Mouse (Mus musculus): Measurements from ENCODE around the gene Slc18a2. TPM values are rescaled to one million over a fixed set of nuclear protein-coding genes. Genes with fewer than 3 reads are reported as not detected.

Gene Slc18a2
- polyA plus RNA-seq, 1 experiment from 2014 or later: 18.1 TPM

DNA sequence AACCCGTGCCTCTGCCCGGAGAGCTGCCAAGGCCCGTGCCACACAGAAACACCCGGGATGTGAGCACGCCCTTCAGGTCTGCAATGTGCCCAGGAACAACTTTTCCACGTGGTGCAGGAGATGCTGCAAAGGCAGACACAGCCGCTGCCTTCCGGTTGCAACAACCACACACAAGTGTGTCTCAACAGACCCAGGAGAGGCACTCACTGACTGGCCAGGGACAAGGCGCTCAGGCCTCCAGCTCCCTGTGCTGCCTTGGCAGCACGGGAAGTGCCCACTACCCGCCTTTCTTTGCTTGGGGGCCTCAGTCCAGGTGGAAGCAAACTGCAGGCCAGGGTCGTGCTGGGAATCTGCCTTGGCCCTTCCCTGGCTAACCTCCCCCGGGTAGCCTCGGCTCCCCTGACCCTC lies 83.6 kb downstream of the Slc18a2 start:
- Histone ChIP-seq H3K4me1 (ENCODE audit: control insufficient read depth, insufficient read depth, low read depth, low read length) (peaks cover 24% of the 10 kb centered on the region), H3K4me2 (ENCODE audit: low read length) (peak overlapping the region; percentile 99), H3K9me3 (ENCODE audit: control insufficient read depth, low read length) (no peaks in the 10 kb centered on the region), H3K27ac (ENCODE audit: low read depth, low read length) (no peak overlapping the region), H3K4me3 (ENCODE audit: low read length) (peak overlapping the region; percentile 95), H3K9ac (ENCODE audit: low read depth, low read length) (peak overlapping the region; percentile 95), H3K36me3 (ENCODE audit: control insufficient read depth, insufficient read depth, low read length) (no peaks in the 10 kb centered on the region), H3K27me3 (replicated peaks; ENCODE audit: control insufficient read depth, insufficient read depth, low read length) (no peaks in the 10 kb centered on the region)
- under 1% methylated on average over 14 of the region's 14 CpGs for WGBS
- ATAC-seq: no peak

DNA sequence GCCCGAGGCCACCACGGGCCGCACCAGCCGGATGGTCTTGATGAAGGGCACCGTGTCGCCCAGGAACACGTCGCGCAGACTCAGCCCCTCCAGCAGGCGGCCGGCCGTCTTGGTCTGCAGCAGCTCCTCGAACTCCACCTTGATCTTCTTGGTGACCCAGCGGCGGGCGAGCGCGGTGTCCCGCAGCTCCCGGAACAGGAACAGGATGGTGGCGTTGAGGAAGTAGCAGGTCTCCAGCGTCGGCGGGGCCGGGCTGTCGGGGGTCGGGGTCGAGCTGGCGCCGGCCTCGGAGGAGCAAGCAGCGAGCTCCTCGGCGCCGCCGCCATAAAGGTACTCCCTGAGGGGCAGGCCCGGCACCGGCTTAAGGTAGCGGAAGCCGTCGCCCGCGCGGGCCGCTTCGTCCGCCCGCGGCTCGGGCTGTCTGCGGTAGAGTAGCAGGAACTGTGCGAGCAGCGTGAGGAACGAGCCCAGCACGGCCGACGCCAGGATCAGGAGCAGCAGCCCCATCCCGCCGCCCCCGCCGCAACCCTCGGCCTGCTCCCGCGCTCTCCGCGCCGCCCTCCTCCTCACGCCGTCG lies 84.5 kb downstream of the Slc18a2 start:
- Histone ChIP-seq H3K4me2 (ENCODE audit: low read length) (peak overlapping the region; percentile 99), H3K27me3 (replicated peaks; ENCODE audit: control insufficient read depth, insufficient read depth, low read length) (no peaks in the 10 kb centered on the region), H3K36me3 (ENCODE audit: control insufficient read depth, insufficient read depth, low read length) (no peaks in the 10 kb centered on the region), H3K27ac (ENCODE audit: low read depth, low read length) (peak overlapping the region; percentile 97), H3K9ac (ENCODE audit: low read depth, low read length) (peak overlapping the region; percentile 95), H3K4me3 (ENCODE audit: low read length) (peak overlapping the region; percentile 95), H3K4me1 (ENCODE audit: control insufficient read depth, insufficient read depth, low read depth, low read length) (peaks cover 24% of the 10 kb centered on the region), H3K9me3 (ENCODE audit: control insufficient read depth, low read length) (no peaks in the 10 kb centered on the region)
- 0% methylated on average over 39 of the region's 70 CpGs for WGBS
- peak; percentile 77 for ATAC-seq

Other genes starting within 250 kb of the Slc18a2 start
- 57.0 and 59.3 TPM in 2 replicates for gene Shtn1, start 184.8 kb upstream of the Slc18a2 start, polyA plus RNA-seq (2015; fragmentation: Nextera tagmentation; extraction: Ambion mirVana)
- gene Vax1, start 90.8 kb upstream of the Slc18a2 start, polyA plus RNA-seq (2015; fragmentation: Nextera tagmentation; extraction: Ambion mirVana): 0.31 TPM in 1 of 2 replicates, not detected in the other
- 0.05 and 0.11 TPM in 2 replicates for gene Kcnk18, start 41.7 kb upstream of the Slc18a2 start, polyA plus RNA-seq (2015; fragmentation: Nextera tagmentation; extraction: Ambion mirVana)
- gene Rps12-ps3, start 61.4 kb downstream of the Slc18a2 start, polyA plus RNA-seq (2015; fragmentation: Nextera tagmentation; extraction: Ambion mirVana): 2.1 and 9.4 TPM in 2 replicates
- 8.4 and 9.4 TPM in 2 replicates for gene Pdzd8, start 84.9 kb downstream of the Slc18a2 start, polyA plus RNA-seq (2015; fragmentation: Nextera tagmentation; extraction: Ambion mirVana)
- gene Emx2, start 197.5 kb downstream of the Slc18a2 start, polyA plus RNA-seq (2015; fragmentation: Nextera tagmentation; extraction: Ambion mirVana): 0.95 TPM in 1 of 2 replicates, not detected in the other